Mouse (Mus musculus) embryonic fibroblast, embryonic 13.5 days (primary cell): ENCODE data around the gene Rasal1. TPM values are rescaled to one million over a fixed set of nuclear protein-coding genes. Genes with fewer than 3 reads are reported as not detected.

Source experiments
- H3K27ac ChIP-seq: 2 replicates; pipeline ENCODE4 v1.5.1; 2012; ENCODE audit warnings: low read length, control low read depth, inconsistent platforms; ENCODE audit not compliant: insufficient read depth
- H3K4me1 ChIP-seq: 2 replicates; pipeline ENCODE4 v1.6.1; 2011; ENCODE audit warnings: low read length; ENCODE audit not compliant: control insufficient read depth, insufficient read depth
- H3K4me3 ChIP-seq: 2 replicates; pipeline ENCODE4 v1.5.1; 2011; ENCODE audit warnings: mild to moderate bottlenecking, control low read depth, low read length; ENCODE audit not compliant: insufficient read depth
- CTCF ChIP-seq: IDR thresholded peaks from 2 replicates; pipeline ENCODE4 v1.5.1; 2011; ENCODE audit warnings: mild to moderate bottlenecking, control low read depth, low read length, moderate library complexity, borderline replicate concordance; ENCODE audit not compliant: insufficient read depth
- POLR2A ChIP-seq: IDR thresholded peaks from 2 replicates; pipeline ENCODE4 v1.6.1; 2011; ENCODE audit warnings: low read depth, mild to moderate bottlenecking, control low read depth, low read length, moderate library complexity
- polyA plus RNA-seq: library from polyadenylated mRNA; stranded (reverse); fragments of >200 nt; gene quantifications from 2 replicates; pipeline ENCODE4 v1.2.4, GENCODE M21; 2011; ENCODE audit warnings: low read depth; ENCODE audit not compliant: missing spikeins, insufficient read length

Gene Rasal1
- polyA plus RNA-seq, 1 experiment: not detected

GRCm38 (mm10) chr5:120700996-120701790, 52.6 kb downstream of the Rasal1 start:
- Histone ChIP-seq H3K27ac (no peak overlapping the region), H3K4me1 (no peaks in the 10 kb centered on the region), H3K4me3 (no peak overlapping the region)
- no peak for TF ChIP-seq CTCF

GRCm38 (mm10) chr5:120702421-120702820, 53.8 kb downstream of the Rasal1 start:
- TF ChIP-seq CTCF: no peak
- TF ChIP-seq POLR2A: no peak
- Histone ChIP-seq H3K4me1 (no peaks in the 10 kb centered on the region), H3K4me3 (no peak overlapping the region), H3K27ac (no peak overlapping the region)

- Histone ChIP-seq H3K4me1 (no peaks in the 10 kb centered on the region), H3K4me3 (no peak overlapping the region), H3K27ac (no peak overlapping the region)
- TF ChIP-seq CTCF (no peak), POLR2A (no peak)
These were observed 54.4 kb downstream of the Rasal1 start for GRCm38 (mm10) chr5:120702969-120703368.

- TF ChIP-seq POLR2A: no peak
- no peak for TF ChIP-seq CTCF
- H3K27ac ChIP-seq: no peak overlapping the region
- H3K4me3 ChIP-seq: no peak overlapping the region
- no peaks in the 10 kb centered on the region for H3K4me1 ChIP-seq
These were observed 55.0 kb downstream of the Rasal1 start for GRCm38 (mm10) chr5:120703660-120704059.

- H3K4me1 ChIP-seq: no peaks in the 10 kb centered on the region
- no peak for TF ChIP-seq CTCF
- TF ChIP-seq POLR2A: no peak
These were observed 55.8 kb downstream of the Rasal1 start for GRCm38 (mm10) chr5:120704421-120704820.

GRCm38 (mm10) chr5:120706541-120706940, 57.9 kb downstream of the Rasal1 start:
- Histone ChIP-seq H3K4me3 (no peak overlapping the region), H3K27ac (no peak overlapping the region), H3K4me1 (no peaks in the 10 kb centered on the region)
- TF ChIP-seq CTCF: no peak
- no peak for TF ChIP-seq POLR2A

More at GRCm38 (mm10) chr5:120704421-120704820, 55.8 kb downstream of the Rasal1 start:
- H3K4me3 ChIP-seq: no peak overlapping the region
- no peak overlapping the region for H3K27ac ChIP-seq

GRCm38 (mm10) chr5:120706976-120707375, 58.4 kb downstream of the Rasal1 start:
- Histone ChIP-seq H3K27ac (no peak overlapping the region), H3K4me1 (no peaks in the 10 kb centered on the region), H3K4me3 (no peak overlapping the region)
- TF ChIP-seq CTCF (no peak), POLR2A (no peak)

GRCm38 (mm10) chr5:120710161-120710825, 61.7 kb downstream of the Rasal1 start:
- no peak for TF ChIP-seq POLR2A
- TF ChIP-seq CTCF: no peak
- no peaks in the 10 kb centered on the region for H3K4me1 ChIP-seq
- H3K27ac ChIP-seq: no peak overlapping the region
- H3K4me3 ChIP-seq: no peak overlapping the region

GRCm38 (mm10) chr5:120710826-120711248, 62.2 kb downstream of the Rasal1 start:
- no peak for TF ChIP-seq POLR2A
- TF ChIP-seq CTCF: no peak
- 0 out of 2 replicates have a peak overlapping the region, but pooled peaks have one; percentile 14 for H3K4me3 ChIP-seq

GRCm38 (mm10) chr5:120711416-120711815, 62.8 kb downstream of the Rasal1 start:
- Histone ChIP-seq H3K4me1 (no peaks in the 10 kb centered on the region), H3K4me3 (peak overlapping the region; percentile 14; the same call in 1 of the 2 replicates), H3K27ac (no peak overlapping the region)
- TF ChIP-seq CTCF (no peak), POLR2A (no peak)

More at GRCm38 (mm10) chr5:120710826-120711248, 62.2 kb downstream of the Rasal1 start:
- Histone ChIP-seq H3K27ac (no peak overlapping the region), H3K4me1 (no peaks in the 10 kb centered on the region)
